9 mouse cellular contexts compared by ENCODE assay signal in the genomic region with DNA sequence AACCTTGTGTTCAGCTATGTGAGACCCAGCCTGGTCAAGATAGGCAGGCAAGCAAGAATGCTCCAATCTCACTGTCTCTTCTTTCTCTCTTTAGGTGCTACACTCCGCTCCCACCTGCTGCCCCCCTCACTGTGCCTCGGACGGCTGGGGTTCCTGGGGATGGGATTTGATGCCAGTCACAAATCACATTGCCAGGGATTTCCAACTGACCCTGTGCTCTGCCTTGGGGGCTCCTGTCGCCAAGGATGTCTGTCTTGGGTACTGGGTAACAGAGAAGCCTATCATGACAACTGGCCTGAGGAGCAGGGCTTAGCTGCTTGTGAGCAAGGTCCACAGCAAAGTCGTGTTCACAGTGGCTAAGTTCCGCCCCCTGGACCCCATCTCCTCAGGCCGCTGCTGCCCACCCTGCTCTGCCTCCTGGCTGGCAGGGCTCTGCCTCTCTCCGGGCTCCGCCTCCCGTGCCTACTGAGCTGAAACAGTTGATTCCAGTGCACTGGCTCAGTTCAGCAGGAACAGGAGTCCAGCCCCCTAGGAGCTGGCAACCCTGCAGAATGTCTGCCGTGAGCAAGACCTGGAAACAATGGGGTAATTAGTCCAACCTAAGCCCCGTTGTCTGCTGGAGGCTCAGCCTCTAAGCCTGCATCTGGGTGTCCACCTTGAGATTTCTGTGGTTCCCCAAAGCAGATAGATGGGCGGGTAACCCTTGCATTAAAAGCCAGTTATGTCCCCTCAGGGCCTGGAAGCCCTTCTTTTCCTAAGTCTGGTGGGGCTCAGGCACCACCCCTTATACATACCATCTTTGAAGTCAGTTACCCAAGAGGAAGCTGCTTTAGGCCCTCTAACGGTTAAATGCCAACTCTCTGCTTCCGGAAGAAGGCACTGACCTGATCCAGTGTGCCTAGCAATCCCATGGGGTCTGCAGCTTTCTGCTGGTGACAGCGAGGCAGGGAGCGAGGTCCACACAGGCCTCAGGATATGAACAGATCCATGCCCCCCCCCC. TPM values are rescaled to one million over a fixed set of nuclear protein-coding genes. Genes with fewer than 3 reads are reported as not detected.
DNase-seq lines count a peak whose midpoint lies in the region; ATAC-seq and TF ChIP-seq lines count a peak whose summit lies in the region.
"Had no signal": no experiment of that assay in that cellular context is flagged by ENCODE, and none has a peak within 500 bp of the region (broad histone marks: within the 10 kb centered on the region; RNA-seq: fewer than 3 reads in every experiment).

No protein-coding gene starts in this region.

- no peak overlapping the region for H3K4me2 ChIP-seq in embryonic facial prominence, embryonic 14.5 days (ENCODE audit: low read depth, low read length)
- peak overlapping the region; percentile 26 for H3K4me2 ChIP-seq in kidney, embryonic 15.5 days
- H3K4me2 ChIP-seq in neural tube, embryonic 12.5 days (replicated peaks): no peak overlapping the region; the same call in 1 of the 2 replicates

- H3K36me3 ChIP-seq in embryonic facial prominence, embryonic 14.5 days (ENCODE audit: control insufficient read depth, insufficient read depth, low read length): peaks cover 79% of the 10 kb centered on the region
- H3K36me3 ChIP-seq in kidney, embryonic 15.5 days: peaks cover 68% of the 10 kb centered on the region
- peaks cover 46% of the 10 kb centered on the region for H3K36me3 ChIP-seq in neural tube, embryonic 12.5 days

- no peak overlapping the region for H3K9ac ChIP-seq in embryonic facial prominence, embryonic 14.5 days (ENCODE audit: low read depth, low read length)
- 0 out of 2 replicates have a peak overlapping the region, but pooled peaks have one; percentile 22 for H3K9ac ChIP-seq in kidney, embryonic 15.5 days
- H3K9ac ChIP-seq in neural tube, embryonic 12.5 days: peak overlapping the region; percentile 35; the same call in 1 of the 2 replicates
- H3K9ac ChIP-seq: liver, embryonic 14.5 days had no signal

- no peaks in the 10 kb centered on the region for H3K27me3 ChIP-seq in embryonic facial prominence, embryonic 14.5 days (replicated peaks; ENCODE audit: control insufficient read depth, insufficient read depth, low read length)
- H3K27me3 ChIP-seq in kidney, embryonic 15.5 days: no peaks in the 10 kb centered on the region
- no peaks in the 10 kb centered on the region for H3K27me3 ChIP-seq in neural tube, embryonic 12.5 days (replicated peaks)

- H3K4me3 ChIP-seq in left cerebral cortex, adult 2 months: no peak overlapping the region
- no peak overlapping the region for H3K4me3 ChIP-seq in embryonic facial prominence, embryonic 14.5 days (ENCODE audit: low read depth, low read length)
- H3K4me3 ChIP-seq in kidney, embryonic 15.5 days (replicated peaks): no peak overlapping the region
- H3K4me3 ChIP-seq in neural tube, embryonic 12.5 days: no peak overlapping the region

- intact Hi-C loops in left cerebral cortex, adult 2 months (cut with DNase I): no loop called here
- intact Hi-C loops in left cerebral cortex, postnatal 25 days (cut with DNase I): no loop called here

- DNase-seq in left cerebral cortex, adult 2 months (ENCODE audit: extremely low spot score in 1 of 2, low spot score in 2 of 2): no peak
- no peak for DNase-seq in left cerebral cortex, postnatal 25 days (ENCODE audit: low spot score in 2 of 2)
- DNase-seq in embryonic facial prominence, embryonic 14.5 days (ENCODE audit: low spot score): peak; percentile 26
- no peak for DNase-seq in cerebellum, postnatal 4 days (ENCODE audit: low spot score in 2 of 2)
- DNase-seq in right cerebral cortex, postnatal 14 days: no peak
- DNase-seq in layer of hippocampus, adult 18-20 months (ENCODE audit: low spot score in 2 of 2): no peak

- 44% methylated on average over 17 of the region's 17 CpGs for WGBS in embryonic facial prominence, embryonic 14.5 days
- 34% methylated on average over 17 of the region's 17 CpGs for WGBS in kidney, embryonic 15.5 days
- WGBS in neural tube, embryonic 12.5 days: 51% methylated on average over 17 of the region's 17 CpGs

- TF ChIP-seq CTCF in left cerebral cortex, adult 2 months (IDR thresholded peaks at IDR 0.05): no peak

- peaks cover 12% of the 10 kb centered on the region; the same call in 1 of the 2 replicates for H3K4me1 ChIP-seq in embryonic facial prominence, embryonic 14.5 days (ENCODE audit: control insufficient read depth, insufficient read depth, low read length)
- peaks cover 51% of the 10 kb centered on the region for H3K4me1 ChIP-seq in kidney, embryonic 15.5 days
- H3K4me1 ChIP-seq in neural tube, embryonic 12.5 days: peaks cover 35% of the 10 kb centered on the region

- H3K27ac ChIP-seq in left cerebral cortex, adult 2 months: peak overlapping the region; percentile 75; the same call in 1 of the 2 replicates
- H3K27ac ChIP-seq in embryonic facial prominence, embryonic 14.5 days (replicated peaks; ENCODE audit: low read depth, low read length): peak overlapping the region; percentile 76
- H3K27ac ChIP-seq in kidney, embryonic 15.5 days: peak overlapping the region; percentile 92
- H3K27ac ChIP-seq in neural tube, embryonic 12.5 days: peak overlapping the region; percentile 17; the same call in 1 of the 2 replicates
- H3K27ac ChIP-seq: liver, embryonic 14.5 days had no signal

- no peaks in the 10 kb centered on the region for H3K9me3 ChIP-seq in embryonic facial prominence, embryonic 14.5 days (ENCODE audit: control insufficient read depth, low read length)
- no peaks in the 10 kb centered on the region for H3K9me3 ChIP-seq in kidney, embryonic 15.5 days (replicated peaks)
- no peaks in the 10 kb centered on the region for H3K9me3 ChIP-seq in neural tube, embryonic 12.5 days

- no peak for ATAC-seq in embryonic facial prominence, embryonic 14.5 days (ENCODE audit: low read depth)
- ATAC-seq in kidney, embryonic 15.5 days (replicated peaks; ENCODE audit: low FRiP score): peak; percentile 79
- no peak; the same call in 1 of the 2 replicates for ATAC-seq in neural tube, embryonic 12.5 days (ENCODE audit: low FRiP score, low read depth)

RNA-seq across cellular contexts. Expression of gene Nanos3, which starts 23.7 kb away (rescaled TPM):
- 1 to 10 TPM; 2.0 to 3.0 TPM for total RNA-seq in left cerebral cortex, adult 2 months (2021)
- 1 to 10 TPM; 2.6 to 3.2 TPM for total RNA-seq in left cerebral cortex, postnatal 25 days (2021)
- 3.0 and 4.5 TPM in 2 replicates for polyA plus RNA-seq in embryonic facial prominence, embryonic 14.5 days (2014; fragmentation: Nextera tagmentation; extraction: Ambion mirVana)
- 3.6 and 4.7 TPM in 2 replicates for polyA plus RNA-seq in kidney, embryonic 15.5 days (2015; fragmentation: Nextera tagmentation; extraction: Ambion mirVana)
- polyA plus RNA-seq in neural tube, embryonic 12.5 days (2016; fragmentation: Nextera tagmentation; extraction: Ambion mirVana): 5.3 and 6.3 TPM in 2 replicates
- 1 to 10 TPM; 2.3 to 2.7 TPM for total RNA-seq in layer of hippocampus, adult 18-20 months (2021)

RNA-seq across cellular contexts. Expression of gene Zswim4, which starts 28.2 kb away (rescaled TPM):
- total RNA-seq in left cerebral cortex, adult 2 months (2021): 10 to 100 TPM; 15.1 to 17.8 TPM
- total RNA-seq in left cerebral cortex, postnatal 25 days (2021): 10 to 100 TPM; 13.0 to 13.9 TPM
- 11.0 and 12.4 TPM in 2 replicates for polyA plus RNA-seq in embryonic facial prominence, embryonic 14.5 days (2014; fragmentation: Nextera tagmentation; extraction: Ambion mirVana)
- 16.6 and 17.3 TPM in 2 replicates for polyA plus RNA-seq in kidney, embryonic 15.5 days (2015; fragmentation: Nextera tagmentation; extraction: Ambion mirVana)
- 52.8 and 57.9 TPM in 2 replicates for polyA plus RNA-seq in neural tube, embryonic 12.5 days (2016; fragmentation: Nextera tagmentation; extraction: Ambion mirVana)
- 10 to 100 TPM; 17.0 to 17.3 TPM for total RNA-seq in layer of hippocampus, adult 18-20 months (2021)

RNA-seq across cellular contexts. Expression of gene D8Ertd738e, which starts 40.8 kb away (rescaled TPM):
- total RNA-seq in left cerebral cortex, adult 2 months (2021): 100 to 1,000 TPM; 124 to 140 TPM
- total RNA-seq in left cerebral cortex, postnatal 25 days (2021): 100 to 1,000 TPM; 145 to 149 TPM
- 371 and 387 TPM in 2 replicates for polyA plus RNA-seq in embryonic facial prominence, embryonic 14.5 days (2014; fragmentation: Nextera tagmentation; extraction: Ambion mirVana)
- polyA plus RNA-seq in kidney, embryonic 15.5 days (2015; fragmentation: Nextera tagmentation; extraction: Ambion mirVana): 336 and 355 TPM in 2 replicates
- polyA plus RNA-seq in neural tube, embryonic 12.5 days (2016; fragmentation: Nextera tagmentation; extraction: Ambion mirVana): 256 and 282 TPM in 2 replicates
- total RNA-seq in layer of hippocampus, adult 18-20 months (2021): 100 to 1,000 TPM; 132 to 136 TPM

RNA-seq across cellular contexts. Expression of gene Mri1, which starts 48.4 kb away (rescaled TPM):
- 10 to 100 TPM; 13.2 to 16.5 TPM for total RNA-seq in left cerebral cortex, adult 2 months (2021)
- 10 to 100 TPM; 13.4 to 15.7 TPM for total RNA-seq in left cerebral cortex, postnatal 25 days (2021)
- polyA plus RNA-seq in embryonic facial prominence, embryonic 14.5 days (2014; fragmentation: Nextera tagmentation; extraction: Ambion mirVana): 50.3 and 56.7 TPM in 2 replicates
- 66.8 and 77.8 TPM in 2 replicates for polyA plus RNA-seq in kidney, embryonic 15.5 days (2015; fragmentation: Nextera tagmentation; extraction: Ambion mirVana)
- polyA plus RNA-seq in neural tube, embryonic 12.5 days (2016; fragmentation: Nextera tagmentation; extraction: Ambion mirVana): 60.7 and 63.3 TPM in 2 replicates
- total RNA-seq in layer of hippocampus, adult 18-20 months (2021): 10 to 100 TPM; 17.4 to 17.5 TPM

Comparison
In these comparisons a context has a peak if more than half of its experiments do, and no peak if none do; other contexts are left out.
1. H3K27ac ChIP-seq: peak in every context shown above with its lines; median percentile 92 in kidney, embryonic 15.5 days; 76 in embryonic facial prominence, embryonic 14.5 days; 75 in left cerebral cortex, adult 2 months; 17 in neural tube, embryonic 12.5 days.